Mouse (Mus musculus): ENCODE measurements around the gene Ppp1r11. TPM values are rescaled to one million over a fixed set of nuclear protein-coding genes. Genes with fewer than 3 reads are reported as not detected.

The Ppp1r11 gene
- polyA plus RNA-seq, 2 experiments = 116 to 125 TPM

DNA sequence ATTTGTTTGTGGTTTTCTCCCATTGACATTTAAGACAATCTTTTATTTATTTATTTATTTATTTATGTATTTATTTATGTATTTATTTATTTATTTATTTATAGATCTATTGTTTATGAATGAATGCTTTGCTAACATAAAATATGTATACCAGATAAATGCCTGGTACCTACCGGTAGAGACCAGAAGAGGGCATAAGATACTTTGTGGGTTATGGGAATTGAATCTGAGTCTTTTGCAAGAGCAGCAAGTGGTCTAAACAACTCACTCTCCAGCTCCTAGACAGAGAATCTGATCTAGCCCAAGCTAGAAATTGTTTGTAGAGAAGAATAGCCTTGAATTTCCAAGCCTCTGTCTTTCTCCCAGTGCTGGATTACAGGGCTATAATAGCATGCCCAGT, 50.9 kb downstream of the Ppp1r11 start:
- TF ChIP-seq POLR2A (IDR thresholded peaks at IDR 0.05; ENCODE audit: borderline replicate concordance, extremely low read depth, insufficient read depth, insufficient read length) = no peak
- H3K27me3 ChIP-seq (ENCODE audit: control insufficient read depth, insufficient read depth, low read length) = no peaks in the 10 kb centered on the region
- no peak overlapping the region for H3K27ac ChIP-seq (replicated peaks; ENCODE audit: low read depth, low read length)
- no peak overlapping the region for H3K9ac ChIP-seq (ENCODE audit: low read depth, low read length, severe bottlenecking)
- H3K36me3 ChIP-seq (ENCODE audit: control insufficient read depth, insufficient read depth, low read length) = no peaks in the 10 kb centered on the region
- H3K4me2 ChIP-seq (replicated peaks; ENCODE audit: low read depth, low read length, severe bottlenecking) = no peak overlapping the region
- ATAC-seq (ENCODE audit: low FRiP score, low read depth) (no peak), DNase-seq (ENCODE audit: low spot score) (no peak)
- H3K9me3 ChIP-seq (ENCODE audit: control insufficient read depth, low read length) = no peaks in the 10 kb centered on the region
- WGBS = 27% methylated on average over 1 of the region's 1 CpGs
- H3K4me3 ChIP-seq (replicated peaks; ENCODE audit: low read length) = no peak overlapping the region
- no peaks in the 10 kb centered on the region for H3K4me1 ChIP-seq (ENCODE audit: control insufficient read depth, insufficient read depth, low read length)

DNA sequence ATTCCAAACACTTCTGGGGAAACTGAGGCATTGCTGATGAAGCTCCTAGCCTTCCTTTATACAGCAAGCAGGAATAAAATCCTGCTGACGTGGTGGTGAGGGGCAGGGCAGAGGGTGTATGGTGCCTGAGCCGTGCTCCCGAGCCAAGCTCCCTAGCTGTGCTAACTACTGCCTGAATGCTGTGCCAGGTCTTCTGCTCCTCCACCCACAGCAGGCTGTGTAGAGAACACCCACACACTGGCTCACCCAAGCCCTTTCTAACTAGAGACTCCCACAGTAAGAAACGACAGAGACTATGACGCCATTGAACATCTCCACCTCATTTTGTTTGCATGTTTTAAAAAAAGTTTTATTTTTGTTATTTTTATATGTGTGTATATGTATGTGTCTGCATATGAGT, 51.5 kb downstream of the Ppp1r11 start:
- 80% methylated on average over 5 of the region's 5 CpGs for WGBS
- no peak for TF ChIP-seq POLR2A (IDR thresholded peaks at IDR 0.05; ENCODE audit: borderline replicate concordance, extremely low read depth, insufficient read depth, insufficient read length)
- no peak overlapping the region for H3K27ac ChIP-seq (replicated peaks; ENCODE audit: low read depth, low read length)
- ATAC-seq (ENCODE audit: low FRiP score, low read depth) = no peak
- no peak overlapping the region for H3K4me3 ChIP-seq (replicated peaks; ENCODE audit: low read length)
- H3K27me3 ChIP-seq (ENCODE audit: control insufficient read depth, insufficient read depth, low read length) = no peaks in the 10 kb centered on the region
- DNase-seq (ENCODE audit: low spot score) = no peak
- H3K9ac ChIP-seq (ENCODE audit: low read depth, low read length, severe bottlenecking) = no peak overlapping the region
- H3K36me3 ChIP-seq (ENCODE audit: control insufficient read depth, insufficient read depth, low read length) = no peaks in the 10 kb centered on the region
- H3K4me1 ChIP-seq (ENCODE audit: control insufficient read depth, insufficient read depth, low read length) = no peaks in the 10 kb centered on the region
- no peak overlapping the region for H3K4me2 ChIP-seq (replicated peaks; ENCODE audit: low read depth, low read length, severe bottlenecking)
- no peaks in the 10 kb centered on the region for H3K9me3 ChIP-seq (ENCODE audit: control insufficient read depth, low read length)

DNA sequence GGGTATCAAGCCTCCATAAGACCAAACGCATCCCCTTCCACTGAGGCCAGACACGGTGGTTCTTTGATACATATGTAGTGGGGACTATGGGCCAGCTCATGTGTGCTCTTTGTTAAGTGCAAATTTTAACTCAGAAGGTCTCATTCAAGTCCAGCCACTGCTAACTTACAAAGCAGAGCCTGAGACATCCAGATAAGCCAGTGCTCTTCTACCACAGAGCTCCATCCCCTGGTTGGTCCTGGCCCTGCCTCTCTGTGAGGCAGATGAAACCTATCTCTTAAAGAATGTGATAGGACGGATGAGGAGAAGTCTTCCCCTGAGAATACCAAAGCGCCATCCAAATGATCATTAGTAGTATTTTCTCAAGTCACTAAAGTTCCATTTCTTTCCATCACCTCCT, 52.2 kb downstream of the Ppp1r11 start:
- ATAC-seq (ENCODE audit: low FRiP score, low read depth) (no peak), DNase-seq (ENCODE audit: low spot score) (no peak)
- TF ChIP-seq POLR2A (IDR thresholded peaks at IDR 0.05; ENCODE audit: borderline replicate concordance, extremely low read depth, insufficient read depth, insufficient read length) = no peak
- H3K36me3 ChIP-seq (ENCODE audit: control insufficient read depth, insufficient read depth, low read length) = no peaks in the 10 kb centered on the region
- WGBS = 85% methylated on average over 4 of the region's 4 CpGs
- H3K4me3 ChIP-seq (replicated peaks; ENCODE audit: low read length) = no peak overlapping the region
- H3K9me3 ChIP-seq (ENCODE audit: control insufficient read depth, low read length) = no peaks in the 10 kb centered on the region
- H3K4me2 ChIP-seq (replicated peaks; ENCODE audit: low read depth, low read length, severe bottlenecking) = no peak overlapping the region
- no peaks in the 10 kb centered on the region for H3K27me3 ChIP-seq (ENCODE audit: control insufficient read depth, insufficient read depth, low read length)
- no peak overlapping the region for H3K9ac ChIP-seq (ENCODE audit: low read depth, low read length, severe bottlenecking)
- H3K27ac ChIP-seq (replicated peaks; ENCODE audit: low read depth, low read length) = no peak overlapping the region
- no peaks in the 10 kb centered on the region for H3K4me1 ChIP-seq (ENCODE audit: control insufficient read depth, insufficient read depth, low read length)

Other genes with a start within 250 kb of the Ppp1r11 start
- gene H2-M10.5, start 178.8 kb downstream of the Ppp1r11 start, polyA plus RNA-seq (2012; rRNA removed) = not detected in 2 replicates
- not detected in 2 replicates for gene H2-M10.5, start 178.8 kb downstream of the Ppp1r11 start, polyA plus RNA-seq (2014; fragmentation: Nextera tagmentation; extraction: Ambion mirVana)
- gene H2-M10.6, start 139.6 kb downstream of the Ppp1r11 start, polyA plus RNA-seq (2012; rRNA removed) = not detected in 2 replicates
- gene H2-M10.6, start 139.6 kb downstream of the Ppp1r11 start, polyA plus RNA-seq (2014; fragmentation: Nextera tagmentation; extraction: Ambion mirVana) = not detected in 2 replicates
- 41.0 and 43.5 TPM in 2 replicates for gene Trim26, start 114.6 kb downstream of the Ppp1r11 start, polyA plus RNA-seq (2012; rRNA removed)
- 33.9 and 38.1 TPM in 2 replicates for gene Trim26, start 114.6 kb downstream of the Ppp1r11 start, polyA plus RNA-seq (2014; fragmentation: Nextera tagmentation; extraction: Ambion mirVana)
- not detected in 2 replicates for gene Trim15, start 84.5 kb downstream of the Ppp1r11 start, polyA plus RNA-seq (2012; rRNA removed)
- gene Trim15, start 84.5 kb downstream of the Ppp1r11 start, polyA plus RNA-seq (2014; fragmentation: Nextera tagmentation; extraction: Ambion mirVana) = 0.18 and 0.21 TPM in 2 replicates
- 0.67 and 0.91 TPM in 2 replicates for gene Trim10, start 82.2 kb downstream of the Ppp1r11 start, polyA plus RNA-seq (2012; rRNA removed)
- 2.7 and 3.1 TPM in 2 replicates for gene Trim10, start 82.2 kb downstream of the Ppp1r11 start, polyA plus RNA-seq (2014; fragmentation: Nextera tagmentation; extraction: Ambion mirVana)
- 0.08 TPM in 1 of 2 replicates, not detected in the other for gene Trim40, start 61.6 kb downstream of the Ppp1r11 start, polyA plus RNA-seq (2012; rRNA removed)
- gene Trim40, start 61.6 kb downstream of the Ppp1r11 start, polyA plus RNA-seq (2014; fragmentation: Nextera tagmentation; extraction: Ambion mirVana) = not detected in 2 replicates
- not detected in 2 replicates for gene Trim31, start 53.6 kb downstream of the Ppp1r11 start, polyA plus RNA-seq (2012; rRNA removed)
- not detected in 2 replicates for gene Trim31, start 53.6 kb downstream of the Ppp1r11 start, polyA plus RNA-seq (2014; fragmentation: Nextera tagmentation; extraction: Ambion mirVana)
- 3.2 and 4.0 TPM in 2 replicates for gene Rnf39, start 8.8 kb downstream of the Ppp1r11 start, polyA plus RNA-seq (2012; rRNA removed)
- 2.8 and 3.5 TPM in 2 replicates for gene Rnf39, start 8.8 kb downstream of the Ppp1r11 start, polyA plus RNA-seq (2014; fragmentation: Nextera tagmentation; extraction: Ambion mirVana)
- gene Znrd1, start 6.8 kb upstream of the Ppp1r11 start, polyA plus RNA-seq (2012; rRNA removed) = 73.7 and 81.6 TPM in 2 replicates
- gene Znrd1, start 6.8 kb upstream of the Ppp1r11 start, polyA plus RNA-seq (2014; fragmentation: Nextera tagmentation; extraction: Ambion mirVana) = 103 and 108 TPM in 2 replicates
- gene Znrd1as, start 6.9 kb upstream of the Ppp1r11 start, polyA plus RNA-seq (2012; rRNA removed) = 1.8 and 5.9 TPM in 2 replicates
- gene Znrd1as, start 6.9 kb upstream of the Ppp1r11 start, polyA plus RNA-seq (2014; fragmentation: Nextera tagmentation; extraction: Ambion mirVana) = 5.8 and 5.9 TPM in 2 replicates
- 0.53 and 0.58 TPM in 2 replicates for gene 2410137M14Rik, start 29.5 kb upstream of the Ppp1r11 start, polyA plus RNA-seq (2012; rRNA removed)
- gene 2410137M14Rik, start 29.5 kb upstream of the Ppp1r11 start, polyA plus RNA-seq (2014; fragmentation: Nextera tagmentation; extraction: Ambion mirVana) = not detected in 2 replicates
- gene H2-M5, start 37.8 kb upstream of the Ppp1r11 start, polyA plus RNA-seq (2012; rRNA removed) = 6.3 and 7.4 TPM in 2 replicates
- gene H2-M5, start 37.8 kb upstream of the Ppp1r11 start, polyA plus RNA-seq (2014; fragmentation: Nextera tagmentation; extraction: Ambion mirVana) = 0.29 and 0.61 TPM in 2 replicates
- gene Zfp57, start 49.4 kb upstream of the Ppp1r11 start, polyA plus RNA-seq (2012; rRNA removed) = 140 and 149 TPM in 2 replicates
- 85.9 and 86.1 TPM in 2 replicates for gene Zfp57, start 49.4 kb upstream of the Ppp1r11 start, polyA plus RNA-seq (2014; fragmentation: Nextera tagmentation; extraction: Ambion mirVana)
- gene Mog, start 71.7 kb upstream of the Ppp1r11 start, polyA plus RNA-seq (2012; rRNA removed) = not detected in 2 replicates
- gene Mog, start 71.7 kb upstream of the Ppp1r11 start, polyA plus RNA-seq (2014; fragmentation: Nextera tagmentation; extraction: Ambion mirVana) = 0.35 TPM in 1 of 2 replicates, not detected in the other
- gene Gabbr1, start 94.2 kb upstream of the Ppp1r11 start, polyA plus RNA-seq (2012; rRNA removed) = 111 and 139 TPM in 2 replicates
- 8.4 and 11.1 TPM in 2 replicates for gene Gabbr1, start 94.2 kb upstream of the Ppp1r11 start, polyA plus RNA-seq (2014; fragmentation: Nextera tagmentation; extraction: Ambion mirVana)
- gene Olfr90, start 136.8 kb upstream of the Ppp1r11 start, polyA plus RNA-seq (2012; rRNA removed) = not detected in 2 replicates
- not detected in 2 replicates for gene Olfr90, start 136.8 kb upstream of the Ppp1r11 start, polyA plus RNA-seq (2014; fragmentation: Nextera tagmentation; extraction: Ambion mirVana)
- not detected in 2 replicates for gene Olfr91, start 146.5 kb upstream of the Ppp1r11 start, polyA plus RNA-seq (2012; rRNA removed)
- gene Olfr91, start 146.5 kb upstream of the Ppp1r11 start, polyA plus RNA-seq (2014; fragmentation: Nextera tagmentation; extraction: Ambion mirVana) = 0.07 TPM in 1 of 2 replicates, not detected in the other
- not detected in 2 replicates for gene Olfr92, start 168.3 kb upstream of the Ppp1r11 start, polyA plus RNA-seq (2012; rRNA removed)
- gene Olfr92, start 168.3 kb upstream of the Ppp1r11 start, polyA plus RNA-seq (2014; fragmentation: Nextera tagmentation; extraction: Ambion mirVana) = not detected in 2 replicates
- gene Olfr93, start 209.8 kb upstream of the Ppp1r11 start, polyA plus RNA-seq (2012; rRNA removed) = not detected in 2 replicates
- not detected in 2 replicates for gene Olfr93, start 209.8 kb upstream of the Ppp1r11 start, polyA plus RNA-seq (2014; fragmentation: Nextera tagmentation; extraction: Ambion mirVana)
- not detected in 2 replicates for gene Ubd, start 242.2 kb upstream of the Ppp1r11 start, polyA plus RNA-seq (2012; rRNA removed)
- not detected in 2 replicates for gene Ubd, start 242.2 kb upstream of the Ppp1r11 start, polyA plus RNA-seq (2014; fragmentation: Nextera tagmentation; extraction: Ambion mirVana)
- not detected in 2 replicates for gene Olfr94, start 249.3 kb upstream of the Ppp1r11 start, polyA plus RNA-seq (2012; rRNA removed)
- not detected in 2 replicates for gene Olfr94, start 249.3 kb upstream of the Ppp1r11 start, polyA plus RNA-seq (2014; fragmentation: Nextera tagmentation; extraction: Ambion mirVana)

Measured in limb, embryonic 14.5 days (tissue).